Mouse (Mus musculus) midbrain, embryonic 14.5 days (tissue): ENCODE measurements around the gene Synrg. TPM values are rescaled to one million over a fixed set of nuclear protein-coding genes. Genes with fewer than 3 reads are reported as not detected.
A peak's percentile ranks its signal among the peaks of the same experiment; 100 is the strongest.

Source experiments
- ATAC-seq: fragments of 200-750 bp; cut with Nextera tagmentation; 2 replicates; pipeline ENCODE4 v1.8.0; 2017; ENCODE audit warnings: moderate number of reproducible peaks, moderate library complexity; ENCODE audit not compliant: low FRiP score, low TSS enrichment
- DNase-seq: peaks from one replicate; pipeline ENCODE4 v3.0.0-alpha.2; 2015
- H3K27ac ChIP-seq: fragments of 300-500 bp; sonication (generic); replicated peaks from 2 replicates; pipeline ENCODE4 v1.5.1; 2014; ENCODE audit warnings: mild to moderate bottlenecking, low read depth, low read length, moderate library complexity
- H3K27me3 ChIP-seq: fragments of 300-500 bp; sonication (generic); 2 replicates; pipeline ENCODE4 v1.6.1; 2014; ENCODE audit warnings: low read length, control low read depth, mixed read lengths; ENCODE audit not compliant: control insufficient read depth, insufficient read depth
- H3K36me3 ChIP-seq: fragments of 300-500 bp; sonication (generic); 2 replicates; pipeline ENCODE4 v1.6.1; 2014; ENCODE audit warnings: low read length, control low read depth; ENCODE audit not compliant: control insufficient read depth, insufficient read depth
- H3K4me1 ChIP-seq: fragments of 300-500 bp; sonication (generic); 2 replicates; pipeline ENCODE4 v1.6.1; 2014; ENCODE audit warnings: mild to moderate bottlenecking, antibody characterized with exemption, low read length, control low read depth; ENCODE audit not compliant: control insufficient read depth, insufficient read depth
- H3K4me2 ChIP-seq: fragments of 300-500 bp; sonication (generic); 2 replicates; pipeline ENCODE4 v1.6.1; 2014; ENCODE audit warnings: mild to moderate bottlenecking, low read length, moderate library complexity
- H3K4me3 ChIP-seq: fragments of 300-500 bp; sonication (generic); replicated peaks from 2 replicates; pipeline ENCODE4 v1.5.1; 2014; ENCODE audit warnings: low read depth, low read length
- H3K9ac ChIP-seq: fragments of 300-500 bp; sonication (generic); replicated peaks from 2 replicates; pipeline ENCODE4 v1.6.1; 2014; ENCODE audit warnings: mild to moderate bottlenecking, low read length, moderate library complexity
- H3K9me3 ChIP-seq: fragments of 300-500 bp; sonication (generic); 2 replicates; pipeline ENCODE4 v1.6.1; 2016; ENCODE audit warnings: low read length, control low read depth, mixed read lengths; ENCODE audit not compliant: control insufficient read depth
- WGBS: fragments of 180-500 bp; shearing (Covaris S2); extraction: QIAGEN DNeasy Blood & Tissue Kit; methylation state at CpG from one replicate; pipeline ENCODE4 v1.1.7; 2014; 5-methylcytosine and 5-hydroxymethylcytosine counted together
- polyA plus RNA-seq: library from polyadenylated mRNA; unstranded; fragments of >200 nt; fragmentation: Nextera tagmentation; extraction: Ambion mirVana; gene quantifications from 2 replicates; pipeline ENCODE4 v1.2.1, GENCODE M21; 2014

Gene Synrg
- polyA plus RNA-seq, 1 experiment from 2014 or later, result 34.2 TPM

- peak within 1 kb of the TSS; percentile 67 for H3K27ac ChIP-seq
- peak within 1 kb of the TSS; percentile 67 for H3K9ac ChIP-seq
- DNase-seq (peak; percentile 96), ATAC-seq (peak; percentile 78; the same call in 1 of the 2 replicates)
- peak within 1 kb of the TSS; percentile 70 for H3K4me3 ChIP-seq
- no peaks in the 10 kb centered on the region for H3K9me3 ChIP-seq
- H3K36me3 ChIP-seq, result peaks cover 36% of the 10 kb centered on the region
- H3K27me3 ChIP-seq, result no peaks in the 10 kb centered on the region; the same call in 1 of the 2 replicates
- H3K4me2 ChIP-seq, result peak within 1 kb of the TSS; percentile 81
- peaks cover 5% of the 10 kb centered on the region for H3K4me1 ChIP-seq
- WGBS, result 1% methylated on average over 49 of the region's 49 CpGs
These were observed 22.0 kb upstream of the Synrg start, which contains the start of gene Ddx52 for GRCm38 (mm10) chr11:83941950-83942840. Ddx52 (plus strand) TSS chr11:83942062.

- no peaks in the 10 kb centered on the region for H3K4me1 ChIP-seq
- H3K27me3 ChIP-seq, result no peaks in the 10 kb centered on the region
- peaks cover 93% of the 10 kb centered on the region for H3K36me3 ChIP-seq
- H3K9me3 ChIP-seq, result no peaks in the 10 kb centered on the region
- H3K9ac ChIP-seq, result no peak overlapping the region
- no peak overlapping the region for H3K4me2 ChIP-seq
- WGBS, result 95% methylated on average over 2 of the region's 2 CpGs
- DNase-seq (no peak), ATAC-seq (no peak)
- H3K4me3 ChIP-seq, result no peak overlapping the region
- H3K27ac ChIP-seq, result no peak overlapping the region
These were observed 7.4 kb upstream of the Synrg start for GRCm38 (mm10) chr11:83956822-83957221.

- ATAC-seq, result no peak
- Histone ChIP-seq H3K4me3 (no peak overlapping the region), H3K27me3 (no peaks in the 10 kb centered on the region), H3K9me3 (no peaks in the 10 kb centered on the region), H3K4me1 (peaks cover 18% of the 10 kb centered on the region), H3K36me3 (peaks cover 54% of the 10 kb centered on the region), H3K4me2 (no peak overlapping the region), H3K27ac (no peak overlapping the region), H3K9ac (no peak overlapping the region)
- DNase-seq, result no peak
- WGBS, result 89% methylated on average over 3 of the region's 3 CpGs
These were observed 2.2 kb upstream of the Synrg start for GRCm38 (mm10) chr11:83961983-83962382.

GRCm38 (mm10) chr11:83967436-83968204, 3.4 kb downstream of the Synrg start:
- peaks cover 19% of the 10 kb centered on the region for H3K36me3 ChIP-seq
- ATAC-seq (no peak), DNase-seq (no peak)
- 60% methylated on average over 8 of the region's 8 CpGs for WGBS
- H3K4me2 ChIP-seq, result no peak overlapping the region
- H3K4me3 ChIP-seq, result no peak overlapping the region
- H3K9ac ChIP-seq, result no peak overlapping the region; the same call in 1 of the 2 replicates
- peaks cover 24% of the 10 kb centered on the region for H3K4me1 ChIP-seq
- no peaks in the 10 kb centered on the region for H3K27me3 ChIP-seq
- H3K27ac ChIP-seq, result no peak overlapping the region
- H3K9me3 ChIP-seq, result no peaks in the 10 kb centered on the region

DNA sequence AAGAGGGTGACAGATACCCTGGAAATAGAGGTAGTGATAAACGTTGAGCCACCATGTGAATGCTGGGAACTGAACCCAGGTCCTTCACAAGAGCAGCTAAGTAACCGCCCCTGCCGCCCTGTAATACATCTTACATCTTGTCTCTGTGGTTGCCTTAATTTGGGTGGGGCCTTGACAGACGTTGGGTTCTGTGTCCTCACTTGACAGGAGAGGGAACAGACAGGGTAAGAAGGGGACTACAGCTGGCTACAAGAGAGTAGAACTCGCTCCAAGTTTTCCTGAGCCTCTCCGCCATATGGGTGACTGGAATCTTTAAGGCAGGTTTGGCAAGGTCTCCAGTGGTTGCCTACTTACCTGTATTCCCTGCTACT, 4.0 kb downstream of the Synrg start:
- Histone ChIP-seq H3K9me3 (no peaks in the 10 kb centered on the region), H3K36me3 (peaks cover 20% of the 10 kb centered on the region), H3K4me3 (no peak overlapping the region), H3K9ac (no peak overlapping the region), H3K27me3 (no peaks in the 10 kb centered on the region), H3K27ac (no peak overlapping the region), H3K4me2 (no peak overlapping the region), H3K4me1 (peaks cover 24% of the 10 kb centered on the region)
- 84% methylated on average over 6 of the region's 6 CpGs for WGBS
- DNase-seq (no peak), ATAC-seq (no peak)

GRCm38 (mm10) chr11:83969040-83969439, 4.8 kb downstream of the Synrg start:
- Histone ChIP-seq H3K9ac (no peak overlapping the region), H3K9me3 (no peaks in the 10 kb centered on the region), H3K27me3 (no peaks in the 10 kb centered on the region), H3K4me1 (peaks cover 24% of the 10 kb centered on the region), H3K4me2 (no peak overlapping the region), H3K36me3 (peaks cover 23% of the 10 kb centered on the region), H3K4me3 (no peak overlapping the region), H3K27ac (no peak overlapping the region)
- WGBS, result 96% methylated on average over 3 of the region's 3 CpGs
- no peak for DNase-seq
- no peak for ATAC-seq

DNA sequence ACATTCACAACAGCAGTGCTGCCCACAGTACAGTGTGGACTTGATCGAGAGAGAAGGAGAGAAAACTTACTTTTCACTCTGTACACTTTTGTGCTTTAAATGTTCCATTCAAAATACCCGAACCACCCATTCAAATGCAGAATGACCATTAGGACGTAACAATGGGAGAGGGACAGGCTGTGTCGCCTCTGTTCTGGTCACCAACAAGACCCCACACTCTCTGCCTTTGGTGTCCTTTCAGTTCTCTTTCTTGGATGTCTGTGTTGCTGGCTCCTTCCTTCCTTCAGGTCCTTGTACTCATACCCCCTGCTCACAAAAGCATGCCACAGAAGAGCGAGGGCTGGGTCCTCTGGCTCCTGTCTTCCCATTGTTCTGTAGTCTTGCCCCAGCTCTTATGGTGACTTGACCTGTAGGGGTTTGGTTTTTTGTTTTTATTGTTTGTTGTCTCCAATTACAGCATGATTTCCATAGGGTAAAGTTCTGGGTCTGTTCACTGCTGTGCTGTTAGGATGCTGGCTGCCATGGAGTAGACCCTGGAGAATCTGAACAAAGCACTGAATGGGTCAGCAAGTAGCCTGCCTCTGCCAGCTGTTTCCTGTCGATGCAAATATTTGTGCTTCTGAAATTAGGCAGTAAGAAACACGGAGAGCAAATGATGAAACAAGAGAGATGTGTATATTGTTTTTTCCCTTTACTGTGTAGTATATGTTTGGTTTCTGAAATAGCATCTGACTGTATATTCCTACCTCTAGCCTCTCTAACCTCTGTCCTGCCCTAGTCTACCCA, 10.5 kb downstream of the Synrg start:
- no peak for ATAC-seq
- Histone ChIP-seq H3K4me2 (no peak overlapping the region), H3K9ac (no peak overlapping the region), H3K36me3 (peaks cover 74% of the 10 kb centered on the region), H3K4me1 (no peaks in the 10 kb centered on the region), H3K27me3 (no peaks in the 10 kb centered on the region), H3K27ac (no peak overlapping the region), H3K4me3 (no peak overlapping the region), H3K9me3 (no peaks in the 10 kb centered on the region)
- no peak for DNase-seq
- WGBS, result 54% methylated on average over 7 of the region's 7 CpGs

DNA sequence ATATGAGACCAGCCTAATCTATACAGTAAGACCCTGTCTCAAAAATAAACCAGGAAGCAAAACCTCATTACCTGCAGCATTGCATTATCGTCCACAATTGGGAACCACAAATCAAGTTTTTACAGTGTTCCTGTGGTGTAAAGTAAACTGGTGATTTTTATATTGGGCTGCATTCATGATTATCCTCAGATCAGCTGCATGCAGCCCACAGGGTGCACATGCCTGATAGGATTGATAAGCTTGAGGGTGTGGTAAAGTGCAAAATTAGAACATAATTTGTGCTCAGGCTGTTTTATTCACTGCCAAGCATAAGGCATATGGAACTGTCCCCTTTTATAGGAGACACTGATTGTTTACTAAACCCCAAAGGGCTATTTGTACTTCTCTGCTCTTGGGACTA, 11.3 kb downstream of the Synrg start:
- WGBS, result 96% methylated on average over 1 of the region's 1 CpGs
- Histone ChIP-seq H3K36me3 (peaks cover 82% of the 10 kb centered on the region), H3K4me2 (no peak overlapping the region), H3K27ac (no peak overlapping the region), H3K9ac (no peak overlapping the region), H3K4me3 (no peak overlapping the region), H3K4me1 (no peaks in the 10 kb centered on the region), H3K9me3 (no peaks in the 10 kb centered on the region), H3K27me3 (no peaks in the 10 kb centered on the region)
- ATAC-seq (no peak), DNase-seq (no peak)
